Mouse (Mus musculus) hindbrain, embryonic 12.5 days (tissue): ENCODE measurements around the gene Ppp2r5b. TPM values are rescaled to one million over a fixed set of nuclear protein-coding genes. Genes with fewer than 3 reads are reported as not detected.

ENCODE experiments used
- ATAC-seq: fragments of 200-750 bp; cut with Nextera tagmentation; 2 replicates; pipeline ENCODE4 v1.8.0; 2017; ENCODE audit warnings: moderate TSS enrichment; ENCODE audit not compliant: low FRiP score
- H3K27ac ChIP-seq: fragments of 300-500 bp; sonication (generic); 2 replicates; pipeline ENCODE4 v1.5.1; 2016; ENCODE audit warnings: mild to moderate bottlenecking
- H3K27me3 ChIP-seq: fragments of 300-500 bp; sonication (generic); 2 replicates; pipeline ENCODE4 v1.6.1; 2016; ENCODE audit warnings: mild to moderate bottlenecking
- H3K36me3 ChIP-seq: fragments of 300-500 bp; sonication (generic); 2 replicates; pipeline ENCODE4 v1.6.1; 2016; ENCODE audit warnings: mild to moderate bottlenecking
- H3K4me1 ChIP-seq: fragments of 300-500 bp; sonication (generic); 2 replicates; pipeline ENCODE4 v1.6.1; 2016
- H3K4me2 ChIP-seq: fragments of 300-500 bp; sonication (generic); replicated peaks from 2 replicates; pipeline ENCODE4 v1.6.1; 2016; ENCODE audit warnings: mild to moderate bottlenecking
- H3K4me3 ChIP-seq: fragments of 300-500 bp; sonication (generic); 2 replicates; pipeline ENCODE4 v1.5.1; 2016; ENCODE audit warnings: mild to moderate bottlenecking
- H3K9ac ChIP-seq: fragments of 300-500 bp; sonication (generic); 2 replicates; pipeline ENCODE4 v1.6.1; 2016; ENCODE audit warnings: mild to moderate bottlenecking, moderate library complexity
- H3K9me3 ChIP-seq: fragments of 300-500 bp; sonication (generic); replicated peaks from 2 replicates; pipeline ENCODE4 v1.6.1; 2016; ENCODE audit warnings: mild to moderate bottlenecking
- WGBS: fragments of 180-500 bp; shearing (Covaris S2); methylation state at CpG from one replicate; pipeline ENCODE4 v1.1.7; 2016; 5-methylcytosine and 5-hydroxymethylcytosine counted together
- polyA plus RNA-seq: library from polyadenylated mRNA; unstranded; fragments of >200 nt; fragmentation: Nextera tagmentation; extraction: Ambion mirVana; gene quantifications from 2 replicates; pipeline ENCODE4 v1.2.1, GENCODE M21; 2016

Ppp2r5b gene
- polyA plus RNA-seq, 1 experiment from 2014 or later, result 66.3 TPM

- Histone ChIP-seq H3K27me3 (no peaks in the 10 kb centered on the region), H3K9ac (peak within 1 kb of the TSS; percentile 93), H3K4me3 (peak within 1 kb of the TSS; percentile 85), H3K36me3 (peaks cover 23% of the 10 kb centered on the region), H3K4me2 (peak within 1 kb of the TSS; percentile 93), H3K4me1 (peaks cover 12% of the 10 kb centered on the region), H3K9me3 (no peaks in the 10 kb centered on the region), H3K27ac (peak within 1 kb of the TSS; percentile 72)
- WGBS, result under 1% methylated on average over 55 of the region's 55 CpGs
- ATAC-seq, result peak; percentile 94
Measured at GRCm38 (mm10) chr19:6241274-6242107, 5.8 kb upstream of the Ppp2r5b start, which contains the start of gene Atg2a. Gene Atg2a (plus strand): TSS chr19:6241668.

GRCm38 (mm10) chr19:6240725-6241124 lies 5.1 kb upstream of the Ppp2r5b start:
- H3K9ac ChIP-seq, result no peak overlapping the region
- H3K4me2 ChIP-seq, result peak overlapping the region; percentile 93; the same call in 1 of the 2 replicates
- H3K4me1 ChIP-seq, result peaks cover 15% of the 10 kb centered on the region
- peaks cover 16% of the 10 kb centered on the region for H3K36me3 ChIP-seq
- H3K9me3 ChIP-seq, result no peaks in the 10 kb centered on the region
- no peak for ATAC-seq
- no peaks in the 10 kb centered on the region for H3K27me3 ChIP-seq
- no peak overlapping the region for H3K27ac ChIP-seq
- no peak overlapping the region for H3K4me3 ChIP-seq
- 45% methylated on average over 5 of the region's 5 CpGs for WGBS

- H3K4me2 ChIP-seq, result no peak overlapping the region
- H3K4me1 ChIP-seq, result peaks cover 16% of the 10 kb centered on the region
- no peak for ATAC-seq
- no peak overlapping the region for H3K9ac ChIP-seq
- no peaks in the 10 kb centered on the region for H3K27me3 ChIP-seq
- no peak overlapping the region for H3K27ac ChIP-seq
- H3K4me3 ChIP-seq, result no peak overlapping the region
- 65% methylated on average over 1 of the region's 1 CpGs for WGBS
- H3K36me3 ChIP-seq, result peaks cover 10% of the 10 kb centered on the region
- H3K9me3 ChIP-seq, result no peaks in the 10 kb centered on the region
Measured at GRCm38 (mm10) chr19:6240136-6240535, 4.5 kb upstream of the Ppp2r5b start.

- no peak overlapping the region for H3K4me2 ChIP-seq
- no peaks in the 10 kb centered on the region for H3K9me3 ChIP-seq
- H3K4me3 ChIP-seq, result no peak overlapping the region
- no peak for ATAC-seq
- peaks cover 28% of the 10 kb centered on the region for H3K4me1 ChIP-seq
- no peak overlapping the region for H3K9ac ChIP-seq
- no peaks in the 10 kb centered on the region for H3K27me3 ChIP-seq
- 0 out of 2 replicates have a peak, but pooled peaks cover under 1% of the 10 kb centered on the region for H3K36me3 ChIP-seq
- H3K27ac ChIP-seq, result no peak overlapping the region
Measured at GRCm38 (mm10) chr19:6238740-6239139, 3.1 kb upstream of the Ppp2r5b start.

GRCm38 (mm10) chr19:6236842-6237241 lies 1.2 kb upstream of the Ppp2r5b start:
- no peak overlapping the region for H3K4me2 ChIP-seq
- H3K36me3 ChIP-seq, result peaks cover 17% of the 10 kb centered on the region; the same call in 1 of the 2 replicates
- no peaks in the 10 kb centered on the region for H3K9me3 ChIP-seq
- no peak overlapping the region for H3K9ac ChIP-seq
- no peak overlapping the region; the same call in 1 of the 2 replicates for H3K4me3 ChIP-seq
- no peaks in the 10 kb centered on the region for H3K27me3 ChIP-seq
- WGBS, result 67% methylated on average over 7 of the region's 7 CpGs
- no peak for ATAC-seq
- peaks cover 16% of the 10 kb centered on the region for H3K4me1 ChIP-seq
- no peak overlapping the region for H3K27ac ChIP-seq

GRCm38 (mm10) chr19:6236053-6236441 lies 375 bp upstream of the Ppp2r5b start:
- no peaks in the 10 kb centered on the region for H3K27me3 ChIP-seq
- H3K4me2 ChIP-seq, result peak overlapping the region; percentile 75
- no peaks in the 10 kb centered on the region for H3K9me3 ChIP-seq
- under 1% methylated on average over 9 of the region's 9 CpGs for WGBS
- peak overlapping the region; percentile 91 for H3K27ac ChIP-seq
- peak overlapping the region; percentile 66 for H3K4me3 ChIP-seq
- H3K9ac ChIP-seq, result peak overlapping the region; percentile 86
- peak; percentile 88 for ATAC-seq
- peaks cover 16% of the 10 kb centered on the region for H3K4me1 ChIP-seq
- peaks cover 25% of the 10 kb centered on the region for H3K36me3 ChIP-seq

GRCm38 (mm10) chr19:6234337-6235083 lies 1.2 kb downstream of the Ppp2r5b start:
- Histone ChIP-seq H3K27me3 (no peaks in the 10 kb centered on the region), H3K9ac (peak overlapping the region; percentile 86), H3K4me3 (peak overlapping the region; percentile 66), H3K9me3 (no peaks in the 10 kb centered on the region), H3K27ac (no peak overlapping the region; the same call in 1 of the 2 replicates), H3K36me3 (peaks cover 40% of the 10 kb centered on the region), H3K4me2 (peak overlapping the region; percentile 75), H3K4me1 (peaks cover 16% of the 10 kb centered on the region)
- WGBS, result 76% methylated on average over 11 of the region's 11 CpGs
- peak; percentile 1; the same call in 1 of the 2 replicates for ATAC-seq

GRCm38 (mm10) chr19:6233647-6234046 lies 2.0 kb downstream of the Ppp2r5b start:
- H3K9ac ChIP-seq, result no peak overlapping the region
- ATAC-seq, result no peak
- no peaks in the 10 kb centered on the region for H3K27me3 ChIP-seq
- H3K36me3 ChIP-seq, result peaks cover 49% of the 10 kb centered on the region
- no peak overlapping the region for H3K4me3 ChIP-seq
- WGBS, result 84% methylated on average over 16 of the region's 16 CpGs
- no peak overlapping the region for H3K4me2 ChIP-seq
- H3K9me3 ChIP-seq, result no peaks in the 10 kb centered on the region
- no peak overlapping the region for H3K27ac ChIP-seq
- peaks cover 16% of the 10 kb centered on the region for H3K4me1 ChIP-seq

GRCm38 (mm10) chr19:6231036-6231435 lies 4.6 kb downstream of the Ppp2r5b start:
- no peak overlapping the region for H3K4me2 ChIP-seq
- WGBS, result 95% methylated on average over 2 of the region's 2 CpGs
- H3K36me3 ChIP-seq, result peaks cover 68% of the 10 kb centered on the region
- H3K4me1 ChIP-seq, result peaks cover 16% of the 10 kb centered on the region
- no peak overlapping the region for H3K9ac ChIP-seq
- no peak for ATAC-seq
- no peaks in the 10 kb centered on the region for H3K27me3 ChIP-seq
- H3K27ac ChIP-seq, result no peak overlapping the region
- no peaks in the 10 kb centered on the region for H3K9me3 ChIP-seq
- H3K4me3 ChIP-seq, result no peak overlapping the region

- Histone ChIP-seq H3K9ac (0 out of 2 replicates have a peak overlapping the region, but pooled peaks have one; percentile 13), H3K4me2 (no peak overlapping the region), H3K27ac (no peak overlapping the region), H3K27me3 (no peaks in the 10 kb centered on the region), H3K4me1 (peaks cover 16% of the 10 kb centered on the region), H3K9me3 (no peaks in the 10 kb centered on the region), H3K36me3 (peaks cover 68% of the 10 kb centered on the region), H3K4me3 (no peak overlapping the region)
- ATAC-seq, result no peak
- 88% methylated on average over 4 of the region's 4 CpGs for WGBS
Measured at GRCm38 (mm10) chr19:6230411-6230810, 5.3 kb downstream of the Ppp2r5b start.

- Histone ChIP-seq H3K27ac (no peak overlapping the region), H3K36me3 (peaks cover 61% of the 10 kb centered on the region), H3K4me2 (no peak overlapping the region), H3K4me1 (peaks cover 3% of the 10 kb centered on the region; the same call in 1 of the 2 replicates), H3K27me3 (no peaks in the 10 kb centered on the region), H3K4me3 (no peak overlapping the region), H3K9me3 (no peaks in the 10 kb centered on the region), H3K9ac (no peak overlapping the region; the same call in 1 of the 2 replicates)
- WGBS, result 89% methylated on average over 4 of the region's 4 CpGs
- ATAC-seq, result no peak
Measured at GRCm38 (mm10) chr19:6227864-6228263, 7.8 kb downstream of the Ppp2r5b start.

GRCm38 (mm10) chr19:6226763-6227162 lies 8.9 kb downstream of the Ppp2r5b start:
- Histone ChIP-seq H3K4me3 (no peak overlapping the region), H3K9ac (no peak overlapping the region), H3K27ac (no peak overlapping the region), H3K27me3 (no peaks in the 10 kb centered on the region), H3K9me3 (no peaks in the 10 kb centered on the region), H3K36me3 (peaks cover 50% of the 10 kb centered on the region), H3K4me1 (peaks cover 3% of the 10 kb centered on the region; the same call in 1 of the 2 replicates), H3K4me2 (no peak overlapping the region)
- no peak for ATAC-seq
- 93% methylated on average over 14 of the region's 14 CpGs for WGBS
